ENCODE assay signal across 8 mouse cellular contexts in the genomic region with DNA sequence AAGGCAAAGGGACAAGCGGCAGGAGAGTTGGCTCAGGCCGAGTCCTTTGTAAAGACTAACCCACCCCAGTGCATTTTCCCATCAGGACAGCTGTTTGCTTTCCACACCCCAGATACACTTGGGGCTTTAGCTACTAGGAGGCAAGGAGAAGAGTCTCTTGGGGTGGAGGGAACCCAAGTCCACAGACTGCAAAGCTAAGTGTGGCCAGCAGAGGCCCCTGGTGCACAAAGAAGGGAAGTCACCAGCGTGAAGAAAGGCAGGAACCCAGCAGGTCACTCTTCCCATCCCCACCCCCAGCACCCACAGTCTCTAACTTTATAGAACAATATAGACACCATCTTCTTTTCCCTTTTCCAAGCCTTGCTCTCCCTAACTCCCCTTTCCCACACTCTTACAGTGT. TPM values are rescaled to one million over a fixed set of nuclear protein-coding genes. Genes with fewer than 3 reads are reported as not detected.
DNase-seq lines count a peak whose midpoint lies in the region; ATAC-seq lines count a peak whose summit lies in the region.

No protein-coding gene starts in this region.

- H3K27me3 ChIP-seq in forebrain, embryonic 14.5 days (replicated peaks; ENCODE audit: control insufficient read depth, insufficient read depth, low read length): peaks cover 7% of the 10 kb centered on the region; the same call in 1 of the 2 replicates

- H3K4me3 ChIP-seq in forebrain, embryonic 14.5 days (ENCODE audit: low read depth, low read length): no peak overlapping the region

- 44% methylated on average over 3 of the region's 3 CpGs for WGBS in forebrain, embryonic 14.5 days

- peak; percentile 75 for ATAC-seq in activated CD4-positive, CD25-positive, alpha-beta regulatory T cell, adult 4 months
- ATAC-seq in megakaryocyte-erythroid progenitor cell, adult 5-6 weeks (replicated peaks; ENCODE audit: low FRiP score, low TSS enrichment, poor library complexity, severe bottlenecking): peak; percentile 99
- no peak for ATAC-seq in forebrain, embryonic 14.5 days

- H3K4me1 ChIP-seq in forebrain, embryonic 14.5 days (ENCODE audit: control insufficient read depth, insufficient read depth, low read length): no peaks in the 10 kb centered on the region

- H3K4me2 ChIP-seq in forebrain, embryonic 14.5 days (ENCODE audit: low read length): no peak overlapping the region

- H3K27ac ChIP-seq in forebrain, embryonic 14.5 days (ENCODE audit: low read depth, low read length): no peak overlapping the region

- H3K36me3 ChIP-seq in forebrain, embryonic 14.5 days (ENCODE audit: control insufficient read depth, insufficient read depth, low read length): no peaks in the 10 kb centered on the region

- no peak overlapping the region for H3K9ac ChIP-seq in forebrain, embryonic 14.5 days (ENCODE audit: low read length)

- DNase-seq in heart, postnatal 4 days: peak; percentile 60
- no peak for DNase-seq in heart, adult 9 months (ENCODE audit: low spot score in 2 of 2)
- peak; percentile 77 for DNase-seq in CD4-positive, CD25-positive, alpha-beta regulatory T cell, adult 2 months (ENCODE audit: low read depth, low spot score)
- DNase-seq in forebrain, embryonic 14.5 days (ENCODE audit: low spot score): no peak
- no peak for DNase-seq in layer of hippocampus, postnatal 14 days (ENCODE audit: low spot score in 2 of 2)
- no peak for DNase-seq in testis, postnatal 10 days (ENCODE audit: low spot score)

- no peaks in the 10 kb centered on the region for H3K9me3 ChIP-seq in forebrain, embryonic 14.5 days (replicated peaks; ENCODE audit: control insufficient read depth, low read length)

RNA-seq across cellular contexts. Expression of a gene that starts 9.4 kb away (rescaled TPM):
- 10 to 100 TPM; 84.6 to 91.3 TPM for total RNA-seq in heart, postnatal 4 days (2021)
- polyA plus RNA-seq in activated CD4-positive, CD25-positive, alpha-beta regulatory T cell, adult 4 months (2017; shearing (Covaris generic)): 100 to 1,000 TPM; 121 to 136 TPM
- 188 and 192 TPM in 2 replicates for total RNA-seq in megakaryocyte-erythroid progenitor cell, adult 5-6 weeks (2014; fragmentation: Nextera tagmentation)
- total RNA-seq in megakaryocyte-erythroid progenitor cell, adult 5-6 weeks (2017): 316 and 323 TPM in 2 replicates
- polyA plus RNA-seq in forebrain, embryonic 14.5 days (2014; fragmentation: Nextera tagmentation; extraction: Ambion mirVana): 422 and 438 TPM in 2 replicates
- total RNA-seq in layer of hippocampus, postnatal 14 days (2021): 100 to 1,000 TPM; 127 to 133 TPM

RNA-seq across cellular contexts. Expression of a gene that starts 33.2 kb away (rescaled TPM):
- under 1 TPM; 0.65 to 0.69 TPM for total RNA-seq in heart, postnatal 4 days (2021)
- under 1 TPM in 1 of 2 experiments, not detected in 1; 0.28 TPM for polyA plus RNA-seq in activated CD4-positive, CD25-positive, alpha-beta regulatory T cell, adult 4 months (2017; shearing (Covaris generic))
- 3.1 TPM in 1 of 2 replicates, not detected in the other for total RNA-seq in megakaryocyte-erythroid progenitor cell, adult 5-6 weeks (2014; fragmentation: Nextera tagmentation)
- 0.23 and 0.56 TPM in 2 replicates for total RNA-seq in megakaryocyte-erythroid progenitor cell, adult 5-6 weeks (2017)
- 0.42 and 0.58 TPM in 2 replicates for polyA plus RNA-seq in forebrain, embryonic 14.5 days (2014; fragmentation: Nextera tagmentation; extraction: Ambion mirVana)
- 1 to 10 TPM; 1.7 to 1.8 TPM for total RNA-seq in layer of hippocampus, postnatal 14 days (2021)

Comparison
In these comparisons a context has a peak if more than half of its experiments do, and no peak if none do; other contexts are left out.
1. DNase-seq: peak in heart, postnatal 4 days (single experiment) and CD4-positive, CD25-positive, alpha-beta regulatory T cell, adult 2 months (single experiment); none in heart, adult 9 months (0 of 2), forebrain, embryonic 14.5 days (single experiment), layer of hippocampus, postnatal 14 days (0 of 2) and testis, postnatal 10 days (single experiment).